Mouse (Mus musculus): Measurements from ENCODE around the gene Ctnnbl1. TPM values are rescaled to one million over a fixed set of nuclear protein-coding genes. Genes with fewer than 3 reads are reported as not detected.

Gene Ctnnbl1
- polyA plus RNA-seq, 1 experiment: 25.0 TPM

DNA sequence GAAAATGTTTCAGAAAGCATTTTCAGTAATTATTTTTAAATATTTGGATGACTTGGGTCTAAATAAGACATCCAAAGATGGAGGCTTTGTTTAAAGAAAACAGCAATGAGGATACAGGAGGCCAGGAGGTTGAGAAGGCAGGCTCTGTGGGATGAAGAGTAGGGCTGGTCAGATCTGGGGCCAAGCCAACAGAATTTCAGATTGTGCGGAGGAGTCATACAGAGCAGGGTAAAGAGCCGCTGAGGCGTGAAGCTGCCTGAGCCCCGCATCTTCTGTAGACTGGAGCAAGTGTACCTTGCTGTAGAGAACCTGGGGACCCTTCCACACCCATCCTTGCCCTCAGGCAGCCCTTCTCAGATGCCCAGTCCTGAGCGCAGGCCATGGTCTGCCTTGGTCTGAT lies 65.5 kb downstream of the Ctnnbl1 start:
- H3K4me1 ChIP-seq (ENCODE audit: control insufficient read depth, insufficient read depth, low read length): peaks cover 4% of the 10 kb centered on the region
- no peak for TF ChIP-seq CTCF (IDR thresholded peaks at IDR 0.05; ENCODE audit: low read depth, low read length)
- no peak for TF ChIP-seq POLR2A (IDR thresholded peaks at IDR 0.05; ENCODE audit: borderline replicate concordance, low read depth, low read length)
- no peak overlapping the region for H3K4me3 ChIP-seq (ENCODE audit: insufficient read depth, low read length)
- no peak overlapping the region for H3K27ac ChIP-seq (ENCODE audit: insufficient read depth, low read depth, low read length)

DNA sequence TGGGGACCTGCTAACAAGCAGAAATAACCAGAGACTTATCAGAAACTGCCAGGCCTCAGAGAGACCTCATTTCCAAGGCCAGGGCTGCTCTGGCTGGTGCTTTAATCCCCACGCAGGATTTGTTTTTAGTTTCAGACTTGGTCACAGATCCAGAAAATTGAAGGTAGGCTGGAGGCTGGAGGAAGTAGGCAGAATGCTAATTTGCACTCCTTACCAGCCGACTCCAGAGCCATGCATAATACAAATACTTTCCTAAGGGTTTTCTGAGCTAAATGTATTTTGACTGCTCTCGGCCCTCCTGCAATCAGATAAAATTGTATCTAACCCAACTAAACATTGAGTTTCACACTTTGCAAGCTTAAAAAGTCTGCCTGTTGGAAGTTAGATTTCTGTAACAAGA lies 67.2 kb downstream of the Ctnnbl1 start:
- Histone ChIP-seq H3K4me3 (ENCODE audit: insufficient read depth, low read length) (no peak overlapping the region), H3K27ac (ENCODE audit: insufficient read depth, low read depth, low read length) (no peak overlapping the region), H3K4me1 (ENCODE audit: control insufficient read depth, insufficient read depth, low read length) (peaks cover 13% of the 10 kb centered on the region)
- TF ChIP-seq CTCF (IDR thresholded peaks at IDR 0.05; ENCODE audit: low read depth, low read length): no peak
- TF ChIP-seq POLR2A (IDR thresholded peaks at IDR 0.05; ENCODE audit: borderline replicate concordance, low read depth, low read length): no peak

DNA sequence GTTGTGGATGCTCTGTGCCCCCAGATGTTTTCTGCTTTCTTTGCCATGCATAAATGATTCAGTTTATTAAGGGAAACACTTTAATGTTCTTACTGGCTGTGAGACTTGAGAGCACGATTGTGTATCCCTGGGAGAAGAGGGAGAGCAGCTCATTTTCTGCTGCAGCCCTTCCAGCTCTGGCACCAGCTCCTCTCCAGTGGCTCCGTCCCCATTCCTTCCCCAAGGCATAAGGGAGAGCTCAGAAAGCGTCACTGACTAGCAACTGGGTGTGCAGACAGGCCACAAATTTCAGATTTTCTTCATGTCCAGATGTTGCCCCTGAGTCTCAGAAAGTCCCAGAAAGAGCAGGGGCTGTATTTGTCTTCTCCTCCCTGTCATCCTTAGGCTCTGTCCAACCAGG lies 67.9 kb downstream of the Ctnnbl1 start:
- peaks cover 13% of the 10 kb centered on the region for H3K4me1 ChIP-seq (ENCODE audit: control insufficient read depth, insufficient read depth, low read length)
- no peak overlapping the region for H3K27ac ChIP-seq (ENCODE audit: insufficient read depth, low read depth, low read length)
- no peak overlapping the region for H3K4me3 ChIP-seq (ENCODE audit: insufficient read depth, low read length)
- TF ChIP-seq CTCF (IDR thresholded peaks at IDR 0.05; ENCODE audit: low read depth, low read length): no peak
- TF ChIP-seq POLR2A (IDR thresholded peaks at IDR 0.05; ENCODE audit: borderline replicate concordance, low read depth, low read length): no peak

DNA sequence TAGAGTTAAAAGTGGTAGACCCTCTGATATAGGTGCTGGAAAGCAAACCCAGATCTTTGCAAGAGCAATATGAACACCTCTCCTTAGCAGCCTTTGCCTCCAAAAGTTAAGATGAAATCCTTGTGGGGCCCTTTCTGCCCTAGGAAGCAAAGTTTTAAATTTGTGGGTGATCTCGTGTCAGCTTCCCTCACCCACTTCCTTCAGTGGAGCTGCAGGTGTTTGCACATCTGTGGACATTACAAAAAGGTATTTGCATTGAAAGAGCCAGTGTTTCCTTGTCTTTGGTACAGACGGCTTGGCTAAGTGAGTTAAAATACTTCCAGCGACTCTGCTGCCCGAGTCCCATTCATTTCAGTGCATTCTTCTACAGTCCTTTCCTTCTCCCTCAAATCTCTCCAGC lies 69.9 kb downstream of the Ctnnbl1 start:
- TF ChIP-seq POLR2A (IDR thresholded peaks at IDR 0.05; ENCODE audit: borderline replicate concordance, low read depth, low read length) (no peak), CTCF (IDR thresholded peaks at IDR 0.05; ENCODE audit: low read depth, low read length) (no peak)
- H3K4me1 ChIP-seq (ENCODE audit: control insufficient read depth, insufficient read depth, low read length): peaks cover 13% of the 10 kb centered on the region

DNA sequence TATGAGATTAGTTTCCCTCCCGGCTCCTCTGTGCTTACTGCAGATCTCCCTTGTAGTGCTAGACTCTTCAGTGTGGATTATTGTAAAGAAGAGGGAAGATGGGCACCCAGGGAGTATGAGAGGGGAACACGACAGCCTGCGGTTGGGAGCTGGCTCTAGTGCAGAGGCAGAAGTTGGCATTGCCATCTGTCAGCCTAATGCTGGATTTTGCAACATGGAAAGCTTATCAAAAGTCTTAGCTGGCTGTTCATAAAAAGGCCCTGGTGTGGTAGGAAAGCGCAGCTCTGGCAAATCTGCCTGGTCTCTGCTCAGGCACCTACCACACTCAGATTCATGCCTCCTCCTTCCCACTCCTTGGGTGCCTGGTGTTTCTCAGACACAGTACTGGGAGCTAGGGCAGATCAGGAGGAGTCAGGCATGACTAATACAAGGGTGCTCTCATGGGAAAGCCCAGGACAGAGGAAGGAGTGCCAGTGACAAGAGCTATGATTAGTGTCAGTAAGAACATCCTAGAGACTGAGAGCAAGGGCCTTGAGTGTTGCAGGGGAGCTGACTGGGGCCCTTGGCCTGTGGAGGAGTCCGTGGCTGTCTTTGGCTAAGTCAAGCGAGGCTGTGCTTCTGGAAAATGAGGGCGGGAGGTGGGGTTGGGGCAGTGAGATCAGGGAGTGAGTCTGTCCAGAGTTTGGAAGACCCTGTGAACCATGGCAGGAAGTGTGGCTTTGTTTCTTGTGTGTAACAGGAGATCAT lies 70.6 kb downstream of the Ctnnbl1 start:
- no peak overlapping the region for H3K4me3 ChIP-seq (ENCODE audit: insufficient read depth, low read length)
- peaks cover 13% of the 10 kb centered on the region for H3K4me1 ChIP-seq (ENCODE audit: control insufficient read depth, insufficient read depth, low read length)
- no peak overlapping the region for H3K27ac ChIP-seq (ENCODE audit: insufficient read depth, low read depth, low read length)
- TF ChIP-seq CTCF (IDR thresholded peaks at IDR 0.05; ENCODE audit: low read depth, low read length): no peak
- no peak for TF ChIP-seq POLR2A (IDR thresholded peaks at IDR 0.05; ENCODE audit: borderline replicate concordance, low read depth, low read length)

More for the DNA sequence above, 69.9 kb downstream of the Ctnnbl1 start:
- H3K4me3 ChIP-seq (ENCODE audit: insufficient read depth, low read length): no peak overlapping the region
- no peak overlapping the region for H3K27ac ChIP-seq (ENCODE audit: insufficient read depth, low read depth, low read length)

DNA sequence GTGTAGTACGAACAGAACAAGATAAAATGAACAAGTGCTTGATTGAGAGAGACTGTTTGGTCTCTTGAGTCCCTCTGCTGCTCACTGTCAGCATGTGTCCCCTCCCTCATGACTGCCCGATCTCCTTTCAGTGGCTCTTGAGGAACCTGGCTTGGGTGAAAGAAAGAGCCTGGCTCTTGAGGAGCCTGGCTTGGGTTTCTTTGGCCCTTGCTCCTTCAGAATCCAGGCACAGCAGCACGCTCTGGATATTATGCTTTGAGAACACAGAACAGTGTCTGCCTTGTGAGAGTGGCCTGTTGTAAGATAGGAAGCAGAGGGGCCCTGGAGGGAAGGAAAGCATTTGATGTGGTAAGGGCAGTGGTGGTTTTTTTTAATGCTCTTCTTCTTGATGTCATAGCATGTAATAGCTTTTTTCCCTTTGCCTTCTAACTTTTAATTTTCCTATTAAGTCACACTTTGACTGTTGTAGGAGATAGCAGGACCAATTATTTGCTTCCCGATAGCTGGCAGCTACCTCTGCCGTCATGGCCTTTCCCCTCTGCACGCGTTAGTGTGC lies 71.2 kb downstream of the Ctnnbl1 start:
- TF ChIP-seq CTCF (IDR thresholded peaks at IDR 0.05; ENCODE audit: low read depth, low read length) (no peak), POLR2A (IDR thresholded peaks at IDR 0.05; ENCODE audit: borderline replicate concordance, low read depth, low read length) (no peak)
- no peak overlapping the region for H3K4me3 ChIP-seq (ENCODE audit: insufficient read depth, low read length)
- peaks cover 13% of the 10 kb centered on the region for H3K4me1 ChIP-seq (ENCODE audit: control insufficient read depth, insufficient read depth, low read length)
- H3K27ac ChIP-seq (ENCODE audit: insufficient read depth, low read depth, low read length): no peak overlapping the region

DNA sequence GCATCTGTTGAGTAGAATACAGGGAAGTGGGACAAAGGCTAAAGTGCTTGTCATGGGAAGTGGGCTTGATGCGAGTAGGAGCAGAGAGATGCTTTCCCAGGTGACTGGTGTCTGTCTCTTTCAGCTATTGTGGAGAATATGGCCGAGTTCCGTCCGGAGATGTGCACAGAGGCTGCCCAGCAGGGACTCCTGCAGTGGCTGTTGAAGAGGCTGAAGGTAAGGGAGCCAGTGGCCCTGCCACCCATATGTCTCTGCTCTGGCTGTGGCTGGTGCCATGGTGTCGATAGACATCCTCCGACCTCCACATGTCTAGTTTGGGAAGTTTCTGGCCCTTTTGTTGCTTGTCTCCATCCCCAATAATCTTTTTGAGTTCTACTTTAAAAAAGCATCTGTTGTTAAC lies 72.1 kb downstream of the Ctnnbl1 start:
- TF ChIP-seq POLR2A (IDR thresholded peaks at IDR 0.05; ENCODE audit: borderline replicate concordance, low read depth, low read length): no peak
- no peak for TF ChIP-seq CTCF (IDR thresholded peaks at IDR 0.05; ENCODE audit: low read depth, low read length)
- Histone ChIP-seq H3K27ac (ENCODE audit: insufficient read depth, low read depth, low read length) (no peak overlapping the region), H3K4me3 (ENCODE audit: insufficient read depth, low read length) (no peak overlapping the region), H3K4me1 (ENCODE audit: control insufficient read depth, insufficient read depth, low read length) (peaks cover 16% of the 10 kb centered on the region)

DNA sequence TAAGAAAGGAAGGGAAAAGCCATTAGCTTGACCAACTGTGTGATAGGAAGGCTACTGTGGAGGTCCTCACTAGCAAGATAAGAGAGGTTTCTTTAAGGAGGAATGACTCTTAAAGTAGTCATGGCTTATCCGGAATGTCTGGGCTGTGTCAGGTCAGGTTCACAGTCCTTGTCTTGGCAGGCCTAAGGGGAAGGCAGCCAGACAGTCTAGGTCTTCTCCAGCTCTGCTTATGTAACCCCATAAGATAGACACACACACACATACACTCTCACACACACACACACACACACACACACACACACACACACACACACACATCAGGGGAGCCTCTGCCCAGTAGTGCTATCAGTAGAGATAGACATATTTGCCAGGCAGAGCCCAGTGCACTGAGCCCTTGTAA lies 73.5 kb downstream of the Ctnnbl1 start:
- H3K27ac ChIP-seq (ENCODE audit: insufficient read depth, low read depth, low read length): no peak overlapping the region
- no peak overlapping the region for H3K4me3 ChIP-seq (ENCODE audit: insufficient read depth, low read length)
- H3K4me1 ChIP-seq (ENCODE audit: control insufficient read depth, insufficient read depth, low read length): peaks cover 24% of the 10 kb centered on the region
- TF ChIP-seq CTCF (IDR thresholded peaks at IDR 0.05; ENCODE audit: low read depth, low read length) (no peak), POLR2A (IDR thresholded peaks at IDR 0.05; ENCODE audit: borderline replicate concordance, low read depth, low read length) (no peak)

DNA sequence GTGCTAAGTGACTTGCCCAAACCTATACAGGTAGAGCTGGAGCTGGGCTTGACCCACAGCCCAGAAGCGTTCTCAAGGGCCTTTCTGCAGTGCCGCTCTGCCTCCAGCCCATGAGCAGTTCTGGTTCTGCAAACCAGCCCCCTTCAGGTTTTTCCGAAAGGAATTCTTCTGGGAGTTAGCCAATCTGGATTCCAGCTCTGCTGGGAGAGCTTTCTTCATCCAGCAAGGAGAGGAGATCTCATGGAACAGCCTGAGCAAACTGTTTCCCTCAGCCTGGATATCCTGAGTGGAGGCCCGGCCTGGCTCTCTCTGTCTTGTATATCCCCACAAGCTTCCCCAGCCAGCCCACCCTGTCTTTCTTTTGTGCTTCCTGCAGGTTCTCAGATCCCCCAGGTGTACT lies 75.9 kb downstream of the Ctnnbl1 start:
- H3K4me3 ChIP-seq (ENCODE audit: insufficient read depth, low read length): no peak overlapping the region
- no peak for TF ChIP-seq POLR2A (IDR thresholded peaks at IDR 0.05; ENCODE audit: borderline replicate concordance, low read depth, low read length)
- TF ChIP-seq CTCF (IDR thresholded peaks at IDR 0.05; ENCODE audit: low read depth, low read length): no peak
- H3K4me1 ChIP-seq (ENCODE audit: control insufficient read depth, insufficient read depth, low read length): peaks cover 15% of the 10 kb centered on the region
- no peak overlapping the region for H3K27ac ChIP-seq (ENCODE audit: insufficient read depth, low read depth, low read length)

DNA sequence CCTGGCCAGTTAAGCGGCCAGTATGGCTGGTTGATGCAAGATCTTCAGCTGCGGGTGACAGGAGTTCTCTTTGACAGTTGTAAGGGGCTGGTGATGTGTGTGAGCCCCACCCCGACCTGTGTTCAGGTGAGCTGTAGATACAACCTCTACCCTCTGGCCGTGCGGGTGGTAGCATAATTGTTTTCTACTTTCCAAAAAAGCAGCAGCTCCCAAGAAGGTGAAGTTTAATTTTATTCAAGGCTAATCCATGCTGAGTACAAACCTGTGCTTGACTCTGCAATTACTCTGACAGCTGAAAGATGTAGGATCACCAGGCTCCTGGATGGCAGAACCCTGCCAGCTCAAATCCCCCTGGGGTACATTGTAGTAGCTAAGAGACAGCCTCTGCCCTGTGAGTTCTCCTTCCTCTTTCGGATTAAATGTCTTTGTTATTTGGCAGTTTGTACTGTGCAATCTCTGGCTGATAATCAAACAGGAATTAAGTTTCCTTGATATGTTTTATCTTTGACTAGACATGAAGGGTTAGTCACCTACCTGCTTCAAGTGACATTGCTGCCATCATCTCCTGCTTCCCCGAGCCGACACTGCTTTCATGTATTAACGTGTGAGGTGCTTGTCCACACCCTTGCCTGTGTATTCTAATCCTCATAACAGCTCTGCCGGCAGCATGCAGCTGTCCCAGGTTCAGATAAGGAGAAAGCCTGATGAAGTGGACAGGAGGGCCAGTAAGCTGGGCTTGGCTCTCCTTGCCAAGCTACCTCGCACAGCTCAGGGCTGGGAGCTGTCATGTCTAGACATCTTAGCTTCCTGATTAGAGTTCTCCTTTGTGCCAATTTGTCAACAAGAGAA lies 77.1 kb downstream of the Ctnnbl1 start:
- no peak overlapping the region for H3K4me3 ChIP-seq (ENCODE audit: insufficient read depth, low read length)
- TF ChIP-seq POLR2A (IDR thresholded peaks at IDR 0.05; ENCODE audit: borderline replicate concordance, low read depth, low read length) (no peak), CTCF (IDR thresholded peaks at IDR 0.05; ENCODE audit: low read depth, low read length) (no peak)
- peaks cover 11% of the 10 kb centered on the region for H3K4me1 ChIP-seq (ENCODE audit: control insufficient read depth, insufficient read depth, low read length)
- no peak overlapping the region for H3K27ac ChIP-seq (ENCODE audit: insufficient read depth, low read depth, low read length)

Data from bone marrow macrophage, adult 2 months (primary cell).